Mouse (Mus musculus) cortical plate, adult 2 months (tissue): ENCODE measurements around the gene Rbm47.

ENCODE experiments used
- CTCF ChIP-seq: fragments of 200-500 bp; IDR thresholded peaks from 2 replicates; pipeline ENCODE4 v1.5.1; 2011; ENCODE audit warnings: mild to moderate bottlenecking, control low read depth, low read length; ENCODE audit not compliant: insufficient read depth; ENCODE audit errors: extremely low read depth
- POLR2A ChIP-seq: fragments of 200-500 bp; IDR thresholded peaks from 2 replicates; pipeline ENCODE4 v1.6.1; 2011; ENCODE audit warnings: mild to moderate bottlenecking, low read length, control low read depth; ENCODE audit not compliant: insufficient read depth; ENCODE audit errors: extremely low read depth

GRCm38 (mm10) chr5:66166193-66166629, 6.7 kb downstream of the Rbm47 start:
- TF ChIP-seq POLR2A (no peak), CTCF (no peak)
